Mouse (Mus musculus): ENCODE data around the gene Serpine3.

GRCm38 (mm10) chr14:62651771-62652170 lies 11.7 kb upstream of the Serpine3 start:
- TF ChIP-seq CTCF (IDR thresholded peaks at IDR 0.05), result no peak
- TF ChIP-seq POLR2A (IDR thresholded peaks at IDR 0.05; ENCODE audit: insufficient read depth, low read depth, low read length), result no peak
- TF ChIP-seq EP300 (IDR thresholded peaks at IDR 0.05; ENCODE audit: insufficient read depth, low read depth, low read length), result no peak

Data from heart, adult 2 months (tissue).